Mouse (Mus musculus): ENCODE data around the gene Gfm1.
A peak's percentile ranks its signal among the peaks of the same experiment; 100 is the strongest.

Gene Gfm1

DNA sequence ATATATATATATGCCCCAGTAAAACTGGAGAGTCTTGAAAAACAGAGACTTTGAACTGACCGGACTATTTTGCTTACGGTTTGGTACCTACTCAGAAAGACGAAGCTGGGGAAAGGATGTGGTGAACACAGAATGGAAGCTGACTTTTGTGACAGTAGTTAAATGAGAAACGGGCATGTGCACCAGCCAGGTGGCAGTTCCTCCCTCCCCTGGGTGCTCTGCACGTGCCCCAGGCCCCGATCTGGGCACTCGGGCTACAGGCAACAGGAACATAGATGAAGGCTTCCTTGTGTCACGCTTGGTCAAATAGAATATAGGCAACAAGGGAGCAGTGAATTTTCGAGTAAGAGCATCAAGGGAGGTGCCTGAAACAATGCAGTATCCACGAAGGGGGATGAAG is 66.4 kb downstream of the Gfm1 start:
- DNase-seq (ENCODE audit: low spot score in 2 of 2) = no peak

DNA sequence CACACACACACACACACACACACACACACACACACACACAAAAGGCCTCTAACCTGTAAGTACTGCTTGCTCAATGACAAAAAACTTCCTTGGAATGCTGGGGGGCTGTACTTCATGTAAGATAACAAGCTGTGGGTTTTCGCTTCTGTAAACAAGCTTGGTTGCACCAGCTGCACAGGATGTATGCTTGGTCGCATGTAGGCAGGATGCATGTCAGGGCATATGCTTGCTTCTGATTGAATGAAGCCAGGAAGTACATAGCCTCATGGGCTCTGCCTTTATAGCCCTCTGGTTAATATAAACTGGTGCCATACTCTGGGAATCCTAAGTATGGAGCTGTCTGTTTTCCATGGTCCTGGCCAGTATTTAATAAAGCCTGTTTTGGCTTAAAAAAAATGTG is 68.1 kb downstream of the Gfm1 start:
- DNase-seq (ENCODE audit: low spot score in 2 of 2) = no peak

DNA sequence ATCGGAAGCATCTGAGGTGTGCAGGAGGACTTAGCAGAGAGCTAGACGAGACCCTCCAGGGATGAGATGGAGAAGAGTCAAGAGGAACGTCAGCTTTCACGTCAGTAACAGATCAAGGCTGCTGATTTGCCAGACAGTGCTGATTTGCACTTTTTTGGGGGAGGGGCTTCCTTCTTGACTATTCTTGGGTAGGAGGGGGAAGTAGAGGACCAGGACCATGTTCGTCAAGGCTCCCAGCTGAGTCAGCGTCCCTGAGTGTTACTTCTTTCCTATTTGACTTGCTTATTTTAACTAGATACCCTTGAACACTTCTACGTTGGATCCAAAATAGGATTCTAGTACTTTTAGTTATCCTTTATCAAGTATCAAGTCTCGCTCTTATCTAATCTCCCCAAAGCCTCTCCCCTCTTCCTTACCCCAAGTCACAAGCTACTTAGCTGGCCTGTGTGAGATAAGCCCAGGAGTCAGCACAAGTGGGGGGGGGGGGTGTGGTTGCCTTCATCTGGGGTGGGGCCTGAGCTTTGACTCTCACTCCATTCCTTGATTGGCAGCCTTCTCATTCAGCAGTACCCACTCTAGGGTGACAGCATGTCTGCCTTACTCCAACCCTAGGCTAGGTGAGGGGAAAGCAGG is 69.0 kb downstream of the Gfm1 start:
- DNase-seq (ENCODE audit: low spot score in 2 of 2) = no peak

DNA sequence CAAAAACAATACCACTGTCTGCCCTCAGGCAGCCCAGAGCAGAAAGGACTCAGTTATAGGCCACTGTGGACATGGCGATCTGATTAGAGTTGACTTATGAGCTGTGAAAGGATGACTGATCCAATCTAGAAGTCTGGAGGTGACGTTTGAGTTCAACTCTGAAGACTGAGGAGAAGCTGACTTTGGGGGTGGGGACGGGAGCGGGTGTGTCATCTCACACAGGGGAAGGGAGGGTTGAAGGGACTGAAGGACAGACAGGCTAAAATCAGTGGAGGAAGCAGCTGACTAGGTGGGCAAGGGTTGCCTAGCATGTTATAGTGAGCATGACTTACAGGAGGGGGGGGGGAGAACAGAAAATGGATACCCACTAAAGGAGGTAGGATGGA is 69.5 kb downstream of the Gfm1 start:
- DNase-seq (ENCODE audit: low spot score in 2 of 2) = no peak

DNA sequence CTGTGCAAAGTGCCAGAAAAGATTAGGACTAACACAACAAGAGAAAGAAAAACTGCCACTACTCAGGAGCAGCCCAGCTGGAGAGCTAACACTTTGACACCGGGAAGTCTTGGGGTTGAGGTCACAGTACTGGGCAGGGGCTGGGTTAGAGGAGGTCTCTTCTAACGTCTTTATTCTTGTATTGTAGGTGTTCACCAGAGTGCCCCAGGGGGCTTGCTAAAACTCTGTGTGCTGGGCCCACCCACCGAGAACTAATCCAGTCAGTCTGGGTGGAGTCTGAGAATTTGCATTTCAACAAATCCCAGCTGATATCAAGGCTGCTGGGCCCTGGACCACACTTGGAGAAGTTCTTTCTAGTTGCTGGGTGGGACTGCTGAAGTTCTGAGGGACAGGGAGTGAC is 74.0 kb downstream of the Gfm1 start:
- DNase-seq (ENCODE audit: low spot score in 2 of 2) = no peak

DNA sequence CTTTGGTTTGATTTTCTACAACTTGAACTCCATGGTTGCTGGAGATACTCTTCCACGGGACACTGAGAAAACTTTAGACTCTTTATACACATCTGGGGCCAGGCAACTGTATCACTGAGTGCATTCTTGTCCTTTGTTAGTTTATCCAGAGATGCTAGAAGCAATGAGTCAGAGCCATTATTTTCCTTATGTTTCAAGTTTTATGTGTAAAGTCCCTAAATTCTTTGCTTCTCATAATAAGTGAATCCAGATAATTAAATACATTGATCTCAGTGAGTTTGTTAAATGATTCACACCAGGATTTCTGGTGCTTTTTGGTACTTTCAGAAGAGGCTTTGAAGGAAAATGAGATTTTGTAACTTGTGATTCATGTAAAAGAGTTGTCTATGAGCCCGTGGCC is 75.4 kb downstream of the Gfm1 start:
- DNase-seq (ENCODE audit: low spot score in 2 of 2) = no peak

DNA sequence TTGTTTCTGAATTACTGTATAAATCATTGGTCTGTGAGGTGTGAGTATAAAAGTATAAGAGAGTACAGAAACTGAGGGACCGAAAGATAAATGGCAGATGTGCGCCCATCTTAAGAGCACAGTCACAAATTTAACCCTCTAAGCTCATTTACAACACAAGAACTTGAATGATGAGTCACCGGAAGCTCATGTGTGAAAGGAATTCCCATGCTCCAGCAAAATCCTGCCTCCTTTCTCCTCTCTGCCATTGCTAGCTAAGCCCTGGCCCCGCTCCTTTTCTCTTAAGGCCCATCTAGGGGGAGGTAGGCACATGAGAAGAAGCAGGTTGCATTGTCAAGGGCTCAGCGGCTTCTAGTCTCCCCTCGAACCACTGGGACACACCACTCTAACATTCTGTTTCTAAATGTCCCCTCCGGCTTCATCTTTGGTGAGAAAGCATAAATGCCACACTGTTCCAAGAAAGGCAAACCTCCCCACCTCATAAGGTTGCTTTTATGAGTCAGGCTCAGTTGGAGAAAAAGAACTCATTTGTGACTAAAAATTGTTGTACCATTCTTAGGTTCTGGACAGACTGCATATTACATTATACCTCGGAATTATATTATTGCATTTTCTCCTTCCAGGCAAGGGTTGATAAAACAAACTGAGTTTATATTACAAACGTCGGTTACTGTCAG is 78.5 kb downstream of the Gfm1 start:
- no peak for DNase-seq (ENCODE audit: low spot score in 2 of 2)

DNA sequence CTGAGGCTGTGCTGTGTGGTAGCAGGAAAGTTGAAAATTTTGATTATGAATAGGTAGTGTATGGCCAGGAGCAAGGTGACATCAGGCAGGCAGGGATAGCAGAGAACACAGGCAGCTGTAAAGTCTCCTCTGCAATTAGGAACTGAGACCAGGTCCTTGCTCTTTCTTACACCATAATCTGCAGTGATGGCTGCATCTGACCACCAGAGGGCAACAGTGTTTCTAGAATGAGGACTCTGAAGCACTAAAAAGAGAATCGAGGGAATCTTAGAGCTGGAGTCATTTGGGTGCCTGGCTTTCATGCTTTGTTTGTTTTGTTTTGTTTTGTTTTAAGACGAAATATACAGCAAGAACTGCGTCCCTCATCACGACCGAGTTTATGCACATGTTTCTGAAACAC is 82.9 kb downstream of the Gfm1 start:
- peak; percentile 58 to 80 for DNase-seq (ENCODE audit: low spot score in 2 of 2)

DNA sequence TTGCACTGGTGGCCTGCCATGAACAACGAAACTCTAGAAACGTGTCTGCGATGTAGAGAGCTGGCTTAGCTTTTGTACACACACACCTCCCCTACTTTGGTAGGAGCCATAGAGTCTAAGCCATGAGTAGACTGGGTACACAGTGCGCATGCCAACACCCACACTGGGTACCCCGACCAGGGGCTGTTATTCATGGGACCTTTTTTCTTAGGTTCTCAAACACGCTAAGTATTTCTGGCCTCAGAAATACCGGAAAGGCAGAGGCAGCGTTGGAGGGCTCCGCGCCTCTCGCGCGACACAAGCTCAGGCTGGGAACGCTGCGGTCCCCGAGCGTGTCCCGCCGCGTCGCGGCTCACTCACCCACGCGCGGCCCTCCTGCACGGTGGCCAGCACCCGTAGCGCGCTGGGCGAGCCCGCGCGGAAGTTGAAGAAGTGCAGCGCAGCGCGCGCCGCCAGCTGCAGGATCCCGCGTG is 84.9 kb downstream of the Gfm1 start:
- no peak for DNase-seq (ENCODE audit: low spot score in 2 of 2)

DNA sequence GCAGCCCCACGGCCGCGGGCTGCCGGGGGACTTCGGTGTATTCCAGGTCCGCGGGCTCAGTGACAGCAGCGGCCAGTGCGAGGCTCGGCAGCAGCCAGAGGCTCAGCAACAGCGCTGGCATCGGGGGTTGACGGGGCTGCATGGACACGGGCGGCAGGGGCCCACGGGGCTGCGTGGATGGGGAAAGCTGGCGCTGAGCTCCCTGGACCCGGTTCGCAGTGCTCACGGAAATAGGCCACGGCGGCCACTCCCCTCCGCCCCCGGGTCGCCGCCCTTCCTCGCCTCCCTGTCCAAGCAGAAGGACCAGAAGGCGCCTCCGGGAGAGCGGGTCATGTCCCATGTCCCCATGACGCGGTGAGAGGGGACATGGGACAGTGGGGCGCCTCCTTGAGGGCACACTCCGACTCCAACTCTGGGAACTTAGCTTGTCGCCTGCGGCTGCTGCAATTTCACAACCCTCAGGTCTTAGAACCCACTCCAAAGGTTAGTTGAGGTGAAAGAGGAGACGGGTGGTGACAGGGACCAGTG is 85.4 kb downstream of the Gfm1 start, which contains the start of gene Rarres1:
Rarres1 (minus strand) TSS at position 250 of the 528 bp plus-strand sequence.
- no peak for DNase-seq (ENCODE audit: low spot score in 2 of 2)

DNA sequence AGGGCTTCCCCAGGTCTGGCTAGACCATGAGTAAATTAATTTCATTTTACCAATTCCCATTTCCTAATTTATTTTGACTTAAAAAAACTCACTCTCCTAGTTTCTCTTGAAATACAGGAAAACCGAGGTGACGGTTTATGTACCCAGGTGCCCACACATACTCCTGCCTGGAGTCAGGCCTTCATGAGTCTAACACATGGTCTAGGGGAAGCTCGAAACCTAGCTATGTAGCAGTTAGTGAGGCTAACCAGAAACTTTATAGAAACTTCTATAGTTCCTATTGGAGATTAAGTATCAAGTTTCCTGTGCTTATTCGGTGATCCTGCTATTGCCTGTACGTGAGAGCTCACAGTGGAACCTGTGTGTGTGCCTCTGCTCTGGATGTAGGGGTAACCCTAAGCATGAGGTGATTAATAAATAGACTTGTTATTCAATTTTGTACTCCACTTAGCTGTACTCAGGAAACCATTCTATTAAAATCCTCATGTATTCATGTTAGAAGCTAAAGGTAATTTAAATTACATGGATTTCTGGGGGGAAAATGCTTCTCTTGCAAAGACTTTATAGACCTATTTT is 90.8 kb downstream of the Gfm1 start:
- DNase-seq (ENCODE audit: low spot score in 2 of 2) = no peak

DNA sequence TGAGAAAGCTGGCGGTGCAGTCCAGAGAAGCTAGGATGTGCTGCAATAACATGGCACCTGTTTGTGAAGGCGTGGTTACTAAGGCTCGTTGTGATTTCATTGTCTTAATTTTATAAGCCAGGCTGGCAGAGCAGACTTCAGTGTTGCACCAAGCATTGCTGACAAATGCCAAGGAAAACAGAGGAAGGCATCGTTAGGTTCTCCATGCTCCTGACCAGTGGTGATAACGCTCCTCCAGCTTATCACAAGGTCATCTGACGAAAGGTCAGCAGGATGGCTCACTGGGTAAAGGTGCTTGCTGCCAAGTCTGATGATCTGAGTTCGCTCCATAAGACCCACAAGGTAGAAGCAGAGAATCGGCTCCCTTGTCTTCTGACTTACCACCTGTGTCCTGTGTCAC is 92.8 kb downstream of the Gfm1 start:
- no peak for DNase-seq (ENCODE audit: low spot score in 2 of 2)

DNA sequence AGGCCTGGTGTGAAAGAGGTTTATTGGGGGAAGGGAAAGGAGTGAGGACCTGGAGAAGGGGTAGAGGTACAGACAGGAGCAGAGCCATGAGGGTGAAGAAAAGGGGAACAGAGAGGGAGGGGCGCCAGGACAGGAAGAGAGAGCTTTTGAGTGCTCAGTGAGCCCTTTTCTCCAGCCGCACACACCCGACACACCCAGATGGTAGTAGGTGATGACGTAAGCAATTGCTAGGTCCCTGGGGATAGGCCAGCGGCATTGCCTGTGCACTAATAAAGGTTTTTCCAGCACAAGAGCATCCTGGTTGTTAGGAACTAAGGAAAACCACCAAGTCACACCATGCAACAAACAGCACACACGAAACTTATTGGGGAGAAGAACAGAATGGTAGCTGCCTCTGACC is 94.9 kb downstream of the Gfm1 start:
- no peak for DNase-seq (ENCODE audit: low spot score in 2 of 2)

All from frontal cortex, postnatal 14 days (tissue).